Mouse (Mus musculus): ENCODE measurements around the gene Dennd4a. TPM values are rescaled to one million over a fixed set of nuclear protein-coding genes. Genes with fewer than 3 reads are reported as not detected.
"Not testable (repeated sequence)": the region's sequence is repeated elsewhere in the genome, so short reads cannot be mapped to it uniquely, and the experiment has no call there.

Gene Dennd4a
- polyA plus RNA-seq, 1 experiment from 2014 or later: 3.1 TPM

DNA sequence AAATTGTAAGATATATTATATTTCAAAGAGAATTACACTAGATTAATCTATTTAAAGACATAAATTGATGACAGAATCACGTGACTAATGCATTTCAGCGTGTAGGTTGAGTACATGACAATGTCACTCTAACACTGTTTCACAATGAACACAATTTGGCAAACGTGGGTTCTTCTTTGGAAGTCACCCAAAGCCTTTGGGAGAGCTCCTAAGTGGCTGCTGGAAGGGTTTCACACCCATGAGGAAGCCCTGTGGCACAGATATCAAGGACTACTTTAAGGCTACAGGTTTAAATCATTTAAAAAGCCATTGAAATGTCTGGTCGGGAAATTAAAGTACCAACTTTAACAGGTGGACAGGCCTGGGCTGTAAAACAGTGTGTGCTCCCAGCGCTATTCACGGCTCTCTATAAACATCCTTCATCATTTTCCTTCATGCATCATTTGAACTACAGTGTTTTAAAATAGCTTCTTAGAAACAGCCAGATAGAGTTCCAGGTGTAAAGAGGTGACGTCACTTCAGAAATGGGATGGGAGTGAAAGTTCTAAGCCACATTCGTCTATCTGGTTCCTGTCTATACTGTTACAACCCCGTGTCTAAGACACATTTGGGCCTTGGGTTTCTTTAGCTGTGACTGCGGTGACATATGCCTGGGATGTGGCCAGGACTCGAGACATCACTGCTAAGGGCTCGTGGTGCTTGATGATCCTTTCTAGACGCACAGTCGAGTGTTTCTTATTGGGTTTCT is 3.9 kb upstream of the Dennd4a start:
- Histone ChIP-seq H3K27me3 (replicated peaks; ENCODE audit: control insufficient read depth, insufficient read depth, low read length) (no peaks in the 10 kb centered on the region), H3K4me2 (replicated peaks; ENCODE audit: low read depth) (no peak overlapping the region), H3K27ac (ENCODE audit: low read depth, low read length) (no peak overlapping the region), H3K9me3 (ENCODE audit: control insufficient read depth) (no peaks in the 10 kb centered on the region), H3K4me3 (ENCODE audit: low read depth, low read length) (no peak overlapping the region), H3K9ac (ENCODE audit: low read depth, low read length) (no peak overlapping the region), H3K4me1 (replicated peaks; ENCODE audit: control insufficient read depth, insufficient read depth, low read length) (0 out of 2 replicates have a peak, but pooled peaks cover 2% of the 10 kb centered on the region), H3K36me3 (ENCODE audit: control insufficient read depth, insufficient read depth) (no peaks in the 10 kb centered on the region)
- ATAC-seq: no peak
- no peak for TF ChIP-seq CTCF (IDR thresholded peaks at IDR 0.05; ENCODE audit: low read depth)
- 71% methylated on average over 14 of the region's 14 CpGs for WGBS

DNA sequence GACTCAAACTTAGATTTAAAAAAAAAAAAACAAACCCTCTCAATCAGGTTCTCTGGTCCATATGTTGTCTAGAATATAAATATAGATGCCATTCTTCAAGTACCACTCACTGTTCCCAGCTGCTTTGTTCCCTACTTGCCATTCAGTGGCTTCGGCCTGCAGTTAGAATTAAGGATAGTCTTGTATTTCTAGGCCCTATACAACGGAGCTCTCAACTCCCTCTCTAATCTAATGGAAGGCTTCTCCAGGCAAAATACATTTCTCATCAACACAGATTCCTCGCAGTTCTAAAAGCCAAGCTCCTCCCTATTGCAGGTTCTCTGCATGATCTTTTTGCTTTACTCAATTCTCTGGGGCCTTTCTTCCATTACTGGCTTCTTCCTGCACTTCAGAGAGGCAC is 1.3 kb upstream of the Dennd4a start:
- no peak overlapping the region for H3K27ac ChIP-seq (ENCODE audit: low read depth, low read length)
- no peak for TF ChIP-seq CTCF (IDR thresholded peaks at IDR 0.05; ENCODE audit: low read depth)
- 83% methylated on average over 3 of the region's 3 CpGs for WGBS
- H3K9ac ChIP-seq (ENCODE audit: low read depth, low read length): no peak overlapping the region
- H3K4me2 ChIP-seq (replicated peaks; ENCODE audit: low read depth): no peak overlapping the region
- H3K9me3 ChIP-seq (ENCODE audit: control insufficient read depth): no peaks in the 10 kb centered on the region
- 0 out of 2 replicates have a peak, but pooled peaks cover 2% of the 10 kb centered on the region for H3K4me1 ChIP-seq (replicated peaks; ENCODE audit: control insufficient read depth, insufficient read depth, low read length)
- no peak overlapping the region for H3K4me3 ChIP-seq (ENCODE audit: low read depth, low read length)
- H3K27me3 ChIP-seq (replicated peaks; ENCODE audit: control insufficient read depth, insufficient read depth, low read length): no peaks in the 10 kb centered on the region
- ATAC-seq: no peak
- no peaks in the 10 kb centered on the region for H3K36me3 ChIP-seq (ENCODE audit: control insufficient read depth, insufficient read depth)

DNA sequence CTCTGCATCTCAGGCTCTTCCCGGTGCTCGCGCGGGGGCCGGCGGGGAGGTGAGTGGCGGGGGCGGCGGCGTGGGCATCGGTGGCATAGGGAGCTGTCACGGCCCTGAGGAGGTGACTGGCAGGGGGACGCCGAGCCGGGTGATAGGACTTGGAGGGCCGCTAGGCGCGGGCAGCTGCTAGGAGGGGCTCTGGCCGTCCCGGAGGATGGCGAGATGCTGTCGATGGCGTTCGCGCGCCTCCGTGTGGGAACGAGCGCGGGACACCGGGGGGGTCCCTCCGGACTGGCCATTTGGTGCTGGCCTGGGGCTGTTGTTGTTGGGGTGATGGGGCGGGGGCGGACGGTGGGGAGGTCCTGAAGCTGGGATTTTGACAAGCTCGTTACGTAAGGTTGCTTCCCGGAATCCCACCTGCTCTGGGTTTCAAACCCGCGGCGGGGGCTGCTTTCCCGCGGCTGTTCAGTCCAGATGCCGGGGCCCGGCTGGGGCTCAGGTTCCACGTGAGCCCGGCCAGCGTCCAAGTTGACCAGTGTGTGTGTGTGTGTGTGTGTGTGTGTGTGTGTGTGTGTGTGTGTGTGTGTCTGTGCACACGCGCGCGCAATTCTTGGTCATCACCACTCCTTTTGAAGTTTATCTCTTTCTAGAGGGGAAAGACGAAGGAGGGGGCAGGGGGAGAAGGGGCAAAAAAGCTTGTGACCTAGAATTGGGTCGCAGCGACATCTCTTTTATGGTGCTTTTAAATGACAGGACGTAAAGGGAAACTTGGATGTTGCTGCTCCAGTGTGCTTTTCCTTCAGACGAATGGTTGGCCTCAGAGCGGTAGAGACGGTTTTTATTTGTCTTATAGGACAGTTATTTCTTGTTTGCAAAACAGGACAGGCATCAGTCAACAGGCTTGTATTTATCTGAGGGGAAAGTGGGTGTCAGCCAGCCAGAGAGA is 666 bp downstream of the Dennd4a start:
- Histone ChIP-seq H3K4me3 (ENCODE audit: low read depth, low read length) (peak overlapping the region; percentile 96), H3K9me3 (ENCODE audit: control insufficient read depth) (no peaks in the 10 kb centered on the region), H3K4me2 (replicated peaks; ENCODE audit: low read depth) (peak overlapping the region; percentile 86), H3K27ac (ENCODE audit: low read depth, low read length) (peak overlapping the region; percentile 66), H3K4me1 (replicated peaks; ENCODE audit: control insufficient read depth, insufficient read depth, low read length) (0 out of 2 replicates have a peak, but pooled peaks cover 2% of the 10 kb centered on the region), H3K27me3 (replicated peaks; ENCODE audit: control insufficient read depth, insufficient read depth, low read length) (no peaks in the 10 kb centered on the region), H3K9ac (ENCODE audit: low read depth, low read length) (peak overlapping the region; percentile 67), H3K36me3 (ENCODE audit: control insufficient read depth, insufficient read depth) (no peaks in the 10 kb centered on the region)
- ATAC-seq: peak; percentile 48; the same call in 1 of the 2 replicates
- peak; percentile 46 for TF ChIP-seq CTCF (IDR thresholded peaks at IDR 0.05; ENCODE audit: low read depth)
- WGBS: under 1% methylated on average over 58 of the region's 59 CpGs

DNA sequence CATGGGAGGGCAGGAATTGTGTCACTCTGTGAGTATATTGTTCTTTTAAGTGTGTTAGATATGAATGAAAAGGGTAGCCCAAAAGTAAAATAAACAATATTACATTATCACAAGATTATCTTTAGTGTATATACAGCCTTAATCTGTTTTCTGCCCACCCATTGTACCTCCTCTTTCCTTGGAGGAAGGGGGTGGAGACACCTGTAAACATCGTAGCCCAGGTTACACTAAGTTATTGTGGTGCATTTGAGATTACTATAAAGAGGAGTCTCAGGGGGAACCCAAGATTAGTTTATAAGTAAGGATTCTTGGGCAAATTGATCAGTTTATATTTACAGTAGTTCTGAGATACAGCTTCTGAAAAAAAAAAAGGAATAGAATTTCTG is 1.3 kb downstream of the Dennd4a start:
- Histone ChIP-seq H3K4me1 (replicated peaks; ENCODE audit: control insufficient read depth, insufficient read depth, low read length) (0 out of 2 replicates have a peak, but pooled peaks cover 2% of the 10 kb centered on the region), H3K27me3 (replicated peaks; ENCODE audit: control insufficient read depth, insufficient read depth, low read length) (no peaks in the 10 kb centered on the region), H3K9me3 (ENCODE audit: control insufficient read depth) (no peaks in the 10 kb centered on the region), H3K4me3 (ENCODE audit: low read depth, low read length) (peak overlapping the region; percentile 96; the same call in 1 of the 2 replicates), H3K4me2 (replicated peaks; ENCODE audit: low read depth) (peak overlapping the region; percentile 86), H3K9ac (ENCODE audit: low read depth, low read length) (peak overlapping the region; percentile 26; the same call in 1 of the 2 replicates), H3K36me3 (ENCODE audit: control insufficient read depth, insufficient read depth) (no peaks in the 10 kb centered on the region), H3K27ac (ENCODE audit: low read depth, low read length) (no peak overlapping the region)
- TF ChIP-seq CTCF (IDR thresholded peaks at IDR 0.05; ENCODE audit: low read depth): no peak
- no peak for ATAC-seq
- WGBS: 42% methylated on average over 1 of the region's 1 CpGs

DNA sequence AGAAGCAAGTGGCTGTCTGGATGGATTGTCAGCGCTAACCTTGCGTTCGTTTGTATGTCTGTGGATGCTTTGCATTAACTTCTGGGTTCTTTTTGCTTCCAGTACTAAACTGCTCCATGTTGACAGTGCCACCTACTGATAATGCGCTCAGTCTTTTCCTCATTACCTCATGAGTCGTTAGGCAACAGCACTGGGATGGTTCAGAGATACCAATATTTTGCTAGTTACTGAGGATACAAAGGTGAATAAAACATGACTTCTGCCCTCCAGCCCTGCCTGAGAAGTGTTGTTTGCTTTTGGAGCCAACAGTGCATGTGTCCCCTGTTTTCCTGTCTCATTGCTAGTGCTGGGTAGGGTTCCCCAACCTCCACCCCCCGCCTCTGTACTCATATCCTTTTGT is 3.1 kb downstream of the Dennd4a start:
- ATAC-seq: no peak
- 0 out of 2 replicates have a peak, but pooled peaks cover 2% of the 10 kb centered on the region for H3K4me1 ChIP-seq (replicated peaks; ENCODE audit: control insufficient read depth, insufficient read depth, low read length)
- H3K4me3 ChIP-seq (ENCODE audit: low read depth, low read length): no peak overlapping the region
- H3K9ac ChIP-seq (ENCODE audit: low read depth, low read length): no peak overlapping the region
- H3K27me3 ChIP-seq (replicated peaks; ENCODE audit: control insufficient read depth, insufficient read depth, low read length): no peaks in the 10 kb centered on the region
- peak; percentile 65 for TF ChIP-seq CTCF (IDR thresholded peaks at IDR 0.05; ENCODE audit: low read depth)
- H3K9me3 ChIP-seq (ENCODE audit: control insufficient read depth): no peaks in the 10 kb centered on the region
- no peak overlapping the region; the same call in 1 of the 2 replicates for H3K4me2 ChIP-seq (replicated peaks; ENCODE audit: low read depth)
- H3K27ac ChIP-seq (ENCODE audit: low read depth, low read length): no peak overlapping the region
- H3K36me3 ChIP-seq (ENCODE audit: control insufficient read depth, insufficient read depth): no peaks in the 10 kb centered on the region
- 73% methylated on average over 6 of the region's 6 CpGs for WGBS

DNA sequence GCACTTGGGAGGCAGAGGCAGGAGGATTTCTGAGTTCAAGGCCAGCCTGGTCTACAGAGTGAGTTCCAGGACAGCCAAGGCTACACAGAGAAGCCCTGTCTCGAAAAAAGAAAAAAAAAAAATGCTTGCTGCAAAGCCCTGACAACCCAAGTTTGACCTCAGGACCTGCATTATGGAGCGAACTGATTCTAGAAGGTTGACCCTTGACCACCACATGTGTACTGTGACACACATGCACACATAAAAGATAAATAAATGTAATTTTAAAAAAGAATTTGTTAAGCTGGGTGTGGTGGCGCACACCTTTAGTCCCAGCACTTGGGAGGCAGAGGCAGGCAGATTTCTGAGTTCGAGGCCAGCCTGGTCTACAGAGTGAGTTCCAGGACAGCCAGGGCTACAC is 8.5 kb downstream of the Dennd4a start:
- not testable (repeated sequence) for H3K9ac ChIP-seq (ENCODE audit: low read depth, low read length); H3K36me3 ChIP-seq (ENCODE audit: control insufficient read depth, insufficient read depth); H3K27me3 ChIP-seq (replicated peaks; ENCODE audit: control insufficient read depth, insufficient read depth, low read length); H3K4me3 ChIP-seq (ENCODE audit: low read depth, low read length); H3K4me1 ChIP-seq (replicated peaks; ENCODE audit: control insufficient read depth, insufficient read depth, low read length); H3K9me3 ChIP-seq (ENCODE audit: control insufficient read depth); H3K4me2 ChIP-seq (replicated peaks; ENCODE audit: low read depth); H3K27ac ChIP-seq (ENCODE audit: low read depth, low read length); ATAC-seq
- WGBS: 89% methylated on average over 4 of the region's 4 CpGs

All from intestine, postnatal 0 days (tissue).